Mouse (Mus musculus) MEL (cell line): Measurements from ENCODE around the gene Tmem145. TPM values are rescaled to one million over a fixed set of nuclear protein-coding genes. Genes with fewer than 3 reads are reported as not detected.

Experiments used
- DNase-seq: peaks from one replicate; pipeline ENCODE4 v3.0.0; 2011; ENCODE audit warnings: low read depth, low spot score
- H3K27ac ChIP-seq: 2 replicates; pipeline ENCODE4 v1.5.1; 2012; ENCODE audit warnings: low read depth, mild to moderate bottlenecking, control low read depth, low read length, moderate library complexity; ENCODE audit not compliant: control insufficient read depth
- H3K27me3 ChIP-seq, 2 experiments: fragments of 150-350 bp in 1 of 2; sonication (generic) in 1 of 2; 2 replicates each; pipeline ENCODE4 v1.6.1; 2012; ENCODE audit warnings: low read length in 2 of 2, mild to moderate bottlenecking in 2 of 2, improper control_type of control experiment in 1 of 2, moderate library complexity in 1 of 2; ENCODE audit not compliant: insufficient read depth in 2 of 2, control insufficient read depth in 1 of 2
- H3K36me3 ChIP-seq, 2 experiments: 2 replicates each; pipeline ENCODE4 v1.6.1; 2012 to 2014; ENCODE audit warnings: low read length in 2 of 2, improper control_type of control experiment in 1 of 2, inconsistent platforms in 1 of 2, mild to moderate bottlenecking in 1 of 2; ENCODE audit not compliant: insufficient read depth in 2 of 2, control insufficient read depth in 1 of 2
- H3K4me1 ChIP-seq, 2 experiments: fragments of 150-350 bp in 1 of 2; sonication (generic) in 1 of 2; 2 replicates each; pipeline ENCODE4 v1.6.1; 2012; ENCODE audit warnings: low read length in 2 of 2, improper control_type of control experiment in 1 of 2, mild to moderate bottlenecking in 1 of 2; ENCODE audit not compliant: insufficient read depth in 2 of 2, control insufficient read depth in 1 of 2
- H3K4me3 ChIP-seq, 2 experiments: fragments of 150-350 bp in 1 of 2; sonication (generic) in 1 of 2; 2 replicates each; pipeline ENCODE4 v1.5.1; 2012; ENCODE audit warnings: low read depth in 2 of 2, low read length in 2 of 2, mild to moderate bottlenecking in 2 of 2, moderate library complexity in 2 of 2, control low read depth in 1 of 2, improper control_type of control experiment in 1 of 2; ENCODE audit not compliant: control insufficient read depth in 1 of 2, insufficient read depth in 1 of 2
- H3K79me2 ChIP-seq: 2 replicates; pipeline ENCODE4 v1.6.1; 2012; ENCODE audit warnings: mild to moderate bottlenecking, low read length, moderate library complexity; ENCODE audit not compliant: control insufficient read depth, poor library complexity, insufficient read depth
- H3K9ac ChIP-seq: 2 replicates; pipeline ENCODE4 v1.6.1; 2012; ENCODE audit warnings: low read depth, mild to moderate bottlenecking, control low read depth, low read length, moderate library complexity; ENCODE audit not compliant: control insufficient read depth, poor library complexity, severe bottlenecking
- H3K9me3 ChIP-seq: fragments of 150-350 bp; sonication (generic); replicated peaks from 2 replicates; pipeline ENCODE4 v1.6.1; 2012; ENCODE audit warnings: mild to moderate bottlenecking, low read length, improper control_type of control experiment, moderate library complexity; ENCODE audit not compliant: insufficient read depth
- BHLHE40 ChIP-seq: IDR thresholded peaks from 2 replicates; pipeline ENCODE4 v1.6.1; 2012; ENCODE audit warnings: low read depth, mild to moderate bottlenecking, inconsistent platforms, low read length, improper control_type of control experiment, borderline replicate concordance
- CHD1 ChIP-seq: IDR thresholded peaks from 2 replicates; pipeline ENCODE4 v1.6.1; 2012; ENCODE audit warnings: low read depth, mild to moderate bottlenecking, inconsistent platforms, low read length, improper control_type of control experiment
- CHD2 ChIP-seq: IDR thresholded peaks from 2 replicates; pipeline ENCODE4 v1.6.1; 2011; ENCODE audit warnings: low read length, improper control_type of control experiment
- E2F4 ChIP-seq: IDR thresholded peaks from 2 replicates; pipeline ENCODE4 v1.6.1; 2011; ENCODE audit warnings: low read depth, low read length, improper control_type of control experiment, borderline replicate concordance
- ELF1 ChIP-seq: IDR thresholded peaks from 2 replicates; pipeline ENCODE4 v1.6.1; 2014; ENCODE audit warnings: low read depth, mild to moderate bottlenecking, inconsistent platforms, low read length, improper control_type of control experiment, moderate library complexity
- ETS1 ChIP-seq: IDR thresholded peaks from 2 replicates; pipeline ENCODE4 v1.6.1; 2012; ENCODE audit warnings: low read depth, mild to moderate bottlenecking, inconsistent platforms, low read length, improper control_type of control experiment, moderate library complexity
- GABPA ChIP-seq: IDR thresholded peaks from 2 replicates; pipeline ENCODE4 v1.6.1; 2012; ENCODE audit warnings: low read depth, mild to moderate bottlenecking, inconsistent platforms, low read length, improper control_type of control experiment, moderate library complexity
- GATA1 ChIP-seq: IDR thresholded peaks from 2 replicates; pipeline ENCODE4 v1.6.1; 2011; ENCODE audit warnings: low read depth, low read length, improper control_type of control experiment
- HCFC1 ChIP-seq: IDR thresholded peaks from 2 replicates; pipeline ENCODE4 v1.6.1; 2012; ENCODE audit warnings: low read depth, mild to moderate bottlenecking, inconsistent platforms, low read length, improper control_type of control experiment, moderate library complexity
- KAT2A ChIP-seq: conservative IDR thresholded peaks from 2 replicates; pipeline ENCODE4 v1.6.1; 2012; ENCODE audit warnings: low read depth, low read length, improper control_type of control experiment, inconsistent platforms
- MAFK ChIP-seq: IDR thresholded peaks from 2 replicates; pipeline ENCODE4 v1.6.1; 2011; ENCODE audit warnings: low read depth, mild to moderate bottlenecking, low read length, improper control_type of control experiment, borderline replicate concordance
- MAZ ChIP-seq: IDR thresholded peaks from 2 replicates; pipeline ENCODE4 v1.6.1; 2012; ENCODE audit warnings: low read depth, mild to moderate bottlenecking, inconsistent platforms, low read length, improper control_type of control experiment
- MYB ChIP-seq: IDR thresholded peaks from 2 replicates; pipeline ENCODE4 v1.6.1; 2011; ENCODE audit warnings: mild to moderate bottlenecking, low read depth, low read length, improper control_type of control experiment
- MYC ChIP-seq: IDR thresholded peaks from 2 replicates; pipeline ENCODE4 v1.6.1; 2011; ENCODE audit warnings: low read depth, mild to moderate bottlenecking, low read length, improper control_type of control experiment, moderate library complexity
- NRF1 ChIP-seq: IDR thresholded peaks from 2 replicates; pipeline ENCODE4 v1.6.1; 2014; ENCODE audit warnings: low read depth, mild to moderate bottlenecking, inconsistent platforms, low read length, improper control_type of control experiment, moderate library complexity; ENCODE audit not compliant: poor library complexity, insufficient read depth, severe bottlenecking
- POLR2A ChIP-seq, 2 experiments: IDR thresholded peaks; 2 replicates each; pipeline ENCODE4 v1.6.1; 2011 to 2012; ENCODE audit warnings: low read length in 2 of 2, mild to moderate bottlenecking in 2 of 2, control low read depth in 1 of 2, improper control_type of control experiment in 1 of 2, low read depth in 1 of 2, moderate library complexity in 1 of 2; ENCODE audit not compliant: control insufficient read depth in 1 of 2, insufficient read depth in 1 of 2, poor library complexity in 1 of 2
- POLR2AphosphoS5 ChIP-seq: IDR thresholded peaks from 2 replicates; pipeline ENCODE4 v1.6.1; 2012; ENCODE audit warnings: low read depth, borderline replicate concordance, mild to moderate bottlenecking, inconsistent platforms, low read length, moderate library complexity, mixed read lengths
- SIN3A ChIP-seq: IDR thresholded peaks from 2 replicates; pipeline ENCODE4 v1.6.1; 2012; ENCODE audit warnings: low read length, improper control_type of control experiment, inconsistent platforms
- SMC3 ChIP-seq: IDR thresholded peaks from 2 replicates; pipeline ENCODE4 v1.6.1; 2011; ENCODE audit warnings: low read depth, low read length, improper control_type of control experiment
- TAL1 ChIP-seq: IDR thresholded peaks from 2 replicates; pipeline ENCODE4 v1.6.1; 2012; ENCODE audit warnings: mild to moderate bottlenecking, inconsistent platforms, low read length, moderate library complexity, mixed read lengths
- TBP ChIP-seq: IDR thresholded peaks from 2 replicates; pipeline ENCODE4 v1.8.0; 2011; ENCODE audit warnings: low read depth, low read length, improper control_type of control experiment
- USF1 ChIP-seq: IDR thresholded peaks from 2 replicates; pipeline ENCODE4 v1.6.1; 2014; ENCODE audit warnings: low read depth, mild to moderate bottlenecking, inconsistent platforms, low read length, improper control_type of control experiment, moderate library complexity
- USF2 ChIP-seq, 2 experiments: IDR thresholded peaks; 2 replicates each; pipeline ENCODE4 v1.6.1; 2011 to 2012; ENCODE audit warnings: improper control_type of control experiment in 2 of 2, low read length in 2 of 2, borderline replicate concordance in 1 of 2, inconsistent platforms in 1 of 2, low read depth in 1 of 2, mild to moderate bottlenecking in 1 of 2; ENCODE audit not compliant: insufficient read depth in 1 of 2
- ZC3H11A ChIP-seq: IDR thresholded peaks from 2 replicates; pipeline ENCODE4 v1.6.1; 2012; ENCODE audit warnings: low read depth, mild to moderate bottlenecking, inconsistent platforms, low read length, improper control_type of control experiment
- ZMIZ1 ChIP-seq: IDR thresholded peaks from 2 replicates; pipeline ENCODE4 v1.6.1; 2012; ENCODE audit warnings: low read depth, mild to moderate bottlenecking, inconsistent platforms, low read length, improper control_type of control experiment, moderate library complexity
- ZNF384 ChIP-seq: IDR thresholded peaks from 2 replicates; pipeline ENCODE4 v1.6.1; 2012; ENCODE audit warnings: low read depth, mild to moderate bottlenecking, inconsistent platforms, low read length, improper control_type of control experiment
- polyA plus RNA-seq, 2 experiments: library from polyadenylated mRNA; stranded (reverse) in 1 of 2; unstranded in 1 of 2; fragments of >175 nt in 1 of 2; fragments of >200 nt in 1 of 2; gene quantifications; 2 replicates each; pipeline versions ENCODE4 v1.2.1 to v1.2.4; 2012; ENCODE audit warnings: low replicate concordance in 2 of 2, low read depth in 1 of 2; ENCODE audit not compliant: insufficient read length in 2 of 2, insufficient read depth in 1 of 2, missing spikeins in 1 of 2
- total RNA-seq: library from RNA; depleted of rRNA; stranded (reverse); fragments of 300-350 nt; gene quantifications from 2 replicates; pipeline ENCODE4 v1.2.3, GENCODE M21; 2012

Tmem145 gene
- total and polyA plus RNA-seq, 3 experiments: not detected

- TF ChIP-seq USF1: peak; percentile 79
- TF ChIP-seq POLR2AphosphoS5: no peak
- TF ChIP-seq, all 39 proteins: peak for 16
These were observed 38.6 kb upstream of the Tmem145 start, which contains the start of gene Cic (continued) for GRCm38 (mm10) chr7:25267301-25267750.

GRCm38 (mm10) chr7:25267751-25268463, 38.0 kb upstream of the Tmem145 start:
- Histone ChIP-seq H3K27ac (peak overlapping the region; percentile 95), H3K36me3 (peaks cover 0 to 23% of the 10 kb centered on the region in 2 experiments; a peak in 2 of 4 replicates), H3K79me2 (peaks cover 25% of the 10 kb centered on the region), H3K9me3 (no peaks in the 10 kb centered on the region), H3K27me3 (no peaks in the 10 kb centered on the region), H3K4me1 (peaks cover 7 to 33% of the 10 kb centered on the region in 2 experiments; a peak in 3 of 4 replicates)
- peak; percentile 96 for TF ChIP-seq ZNF384
- no peak for TF ChIP-seq CHD1
- peak; percentile 43 for TF ChIP-seq SIN3A
- 0 out of 2 replicates have a peak, but pooled peaks have one; percentile 1 for TF ChIP-seq USF1
- TF ChIP-seq MAZ: no peak
- no peak for TF ChIP-seq ELF1
- 0 out of 2 replicates have a peak, but pooled peaks have one; percentile 16 for TF ChIP-seq MYC
- TF ChIP-seq POLR2A (IDR thresholded peaks at IDR 0.05; ENCODE audit: control insufficient read depth in 1 of 2, insufficient read depth in 1 of 2, low read depth in 1 of 2, low read length in 2 of 2, poor library complexity in 1 of 2): peak in 1 of 2 experiments; percentile 53; a peak in 1 of 4 replicates
- peak; percentile 86 for TF ChIP-seq TBP
- peak; percentile 16; the same call in 1 of the 2 replicates for TF ChIP-seq NRF1
- peak; percentile 93 for TF ChIP-seq CHD2
- peak; percentile 88 for TF ChIP-seq KAT2A
- peak; percentile 97 for TF ChIP-seq HCFC1
- TF ChIP-seq, all 39 proteins: peak for 10
- Histone ChIP-seq H3K4me3 (peak overlapping the region; percentile 66 to 85), H3K9ac (peak overlapping the region; percentile 95)
- DNase-seq: peak; percentile 100

- Histone ChIP-seq H3K27me3 (no peaks in the 10 kb centered on the region), H3K4me1 (peaks cover 12 to 40% of the 10 kb centered on the region in 2 experiments; a peak in 3 of 4 replicates)
- no peak for DNase-seq
- 0 out of 2 replicates have a peak, but pooled peaks have one; percentile 79 for TF ChIP-seq MAZ
- TF ChIP-seq GATA1: peak; percentile 16; the same call in 1 of the 2 replicates
- TF ChIP-seq ZC3H11A: no peak
- TF ChIP-seq TBP: no peak
- TF ChIP-seq KAT2A: no peak
- TF ChIP-seq SMC3: no peak
- no peak for TF ChIP-seq TAL1
- no peak for TF ChIP-seq MAFK
- TF ChIP-seq ETS1: 0 out of 2 replicates have a peak, but pooled peaks have one; percentile 3
- no peak for TF ChIP-seq BHLHE40
- TF ChIP-seq MYB: no peak
- TF ChIP-seq GABPA: no peak
- no peak for TF ChIP-seq USF1
- no peak for TF ChIP-seq USF2 (IDR thresholded peaks at IDR 0.05; ENCODE audit: borderline replicate concordance in 1 of 2, insufficient read depth in 1 of 2, low read depth in 1 of 2, low read length in 2 of 2)
- TF ChIP-seq E2F4: no peak
- peak; percentile 52; the same call in 1 of the 2 replicates for TF ChIP-seq SIN3A
- TF ChIP-seq ZMIZ1: no peak
These were observed 37.3 kb upstream of the Tmem145 start for GRCm38 (mm10) chr7:25268588-25268987.

More at GRCm38 (mm10) chr7:25268588-25268987, 37.3 kb upstream of the Tmem145 start:
- Histone ChIP-seq H3K27ac (peak overlapping the region; percentile 85), H3K9ac (peak overlapping the region; percentile 84), H3K36me3 (peaks cover 0 to 30% of the 10 kb centered on the region in 2 experiments; a peak in 2 of 4 replicates), H3K4me3 (peak overlapping the region; percentile 66 to 85), H3K79me2 (peaks cover 28% of the 10 kb centered on the region), H3K9me3 (no peaks in the 10 kb centered on the region)
